Comparison of ENCODE assay signal across 12 mouse cellular contexts in the genomic region with DNA sequence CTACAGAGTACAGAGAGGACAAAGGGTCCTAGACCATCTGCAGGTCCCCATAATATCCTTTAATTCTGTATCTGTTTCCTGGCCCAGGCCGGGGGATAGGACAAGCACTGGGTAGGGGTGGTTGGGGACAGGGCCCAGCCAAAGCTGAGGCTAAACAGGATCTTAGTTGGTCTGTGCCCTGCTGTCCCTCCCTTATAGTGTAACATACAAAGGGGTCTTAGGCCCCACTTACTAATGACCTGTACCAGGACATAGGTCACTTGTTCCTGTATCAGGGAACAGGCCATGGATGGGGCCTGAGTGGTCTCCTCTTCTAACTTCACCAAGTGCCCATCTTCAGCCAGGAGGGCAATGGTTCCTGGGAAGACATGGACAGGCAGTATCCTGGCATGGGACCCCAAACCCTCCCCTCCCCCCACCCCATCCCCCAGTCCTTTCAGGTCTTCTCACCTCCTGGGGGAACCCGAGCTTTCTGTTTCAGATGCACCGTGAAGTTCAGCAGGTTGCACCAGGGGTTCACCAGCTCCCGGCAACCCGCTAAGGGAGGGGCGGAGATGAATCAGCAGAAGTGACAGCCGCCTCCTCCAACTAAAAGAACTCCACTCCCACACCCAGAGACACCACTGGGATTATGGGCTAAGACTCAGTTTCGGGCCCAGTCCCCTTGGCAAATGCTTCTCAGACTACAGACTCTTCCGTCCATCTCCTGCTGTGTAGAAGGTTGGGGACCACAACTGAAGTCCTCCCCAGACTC. TPM values are rescaled to one million over a fixed set of nuclear protein-coding genes. Genes with fewer than 3 reads are reported as not detected.
DNase-seq lines count a peak whose midpoint lies in the region; ATAC-seq lines count a peak whose summit lies in the region.
"Had no signal": no experiment of that assay in that cellular context is flagged by ENCODE, and none has a peak within 500 bp of the region (broad histone marks: within the 10 kb centered on the region; RNA-seq: fewer than 3 reads in every experiment).

No protein-coding gene starts in this region.

- H3K4me2 ChIP-seq in liver, embryonic 12.5 days, result peak overlapping the region; percentile 94
- H3K4me2 ChIP-seq: midbrain, embryonic 12.5 days had no signal

- 30% methylated on average over 9 of the region's 9 CpGs for WGBS in liver, embryonic 12.5 days (ENCODE audit: insufficient replicate concordance)

- peak overlapping the region; percentile 75 for H3K4me3 ChIP-seq in liver, embryonic 12.5 days
- H3K4me3 ChIP-seq: limb, embryonic 10.5 days; midbrain, embryonic 12.5 days had no signal

- peak overlapping the region; percentile 95 for H3K27ac ChIP-seq in liver, embryonic 12.5 days
- H3K27ac ChIP-seq: limb, embryonic 10.5 days; midbrain, embryonic 12.5 days; stomach, postnatal 0 days had no signal

- peaks cover 60% of the 10 kb centered on the region for H3K4me1 ChIP-seq in liver, embryonic 12.5 days

- H3K9me3 ChIP-seq in liver, embryonic 12.5 days (replicated peaks), result no peaks in the 10 kb centered on the region
- H3K9me3 ChIP-seq: limb, embryonic 10.5 days; midbrain, embryonic 12.5 days had no signal

- no peaks in the 10 kb centered on the region; the same call in 1 of the 2 replicates for H3K27me3 ChIP-seq in liver, embryonic 12.5 days (replicated peaks)

- peak; percentile 40 to 43 for DNase-seq in frontal cortex, postnatal 36 days (ENCODE audit: low spot score in 2 of 2)
- no peak for DNase-seq in frontal cortex, postnatal 10 days (ENCODE audit: low spot score in 2 of 2)
- DNase-seq in spleen, adult 12 weeks (ENCODE audit: low spot score), result peak; percentile 70
- no peak for DNase-seq in spleen, adult 18-20 months
- no peak for DNase-seq in cerebellum, adult 8-10 months
- no peak for DNase-seq in right cerebral cortex, postnatal 14 days
- no peak for DNase-seq in layer of hippocampus, adult 8-10 months (ENCODE audit: low spot score in 2 of 2)

- ATAC-seq in liver, embryonic 12.5 days, result peak; percentile 82

- peak overlapping the region; percentile 80 for H3K9ac ChIP-seq in liver, embryonic 12.5 days
- H3K9ac ChIP-seq: midbrain, embryonic 12.5 days had no signal

- H3K36me3 ChIP-seq in liver, embryonic 12.5 days, result peaks cover 15% of the 10 kb centered on the region
- H3K36me3 ChIP-seq: limb, embryonic 10.5 days; midbrain, embryonic 12.5 days had no signal

RNA-seq across cellular contexts. Expression of a gene that starts 0.8 kb away (rescaled TPM):
- polyA plus RNA-seq in liver, embryonic 12.5 days (2016; fragmentation: Nextera tagmentation; extraction: Ambion mirVana), result 18.9 and 19.6 TPM in 2 replicates
- under 1 TPM in 2 of 4 experiments, not detected in 2; 0.51 to 0.70 TPM for total RNA-seq in layer of hippocampus, adult 8-10 months (2022)
- total RNA-seq: hematopoietic stem cell, adult 5-6 weeks had no signal

RNA-seq across cellular contexts. Expression of a gene that starts 3.2 kb away (rescaled TPM):
- polyA plus RNA-seq in liver, embryonic 12.5 days (2016; fragmentation: Nextera tagmentation; extraction: Ambion mirVana), result 0.27 and 0.98 TPM in 2 replicates
- not detected for total RNA-seq in layer of hippocampus, adult 8-10 months (2022)
- total RNA-seq: hematopoietic stem cell, adult 5-6 weeks had no signal

RNA-seq across cellular contexts. Expression of a gene that starts 3.4 kb away (rescaled TPM):
- 5.7 and 6.0 TPM in 2 replicates for polyA plus RNA-seq in liver, embryonic 12.5 days (2016; fragmentation: Nextera tagmentation; extraction: Ambion mirVana)
- 1 to 10 TPM; 1.7 to 2.6 (median 1.8) TPM for total RNA-seq in layer of hippocampus, adult 8-10 months (2022)

RNA-seq across cellular contexts. Expression of a gene that starts 6.7 kb away (rescaled TPM):
- polyA plus RNA-seq in liver, embryonic 12.5 days (2016; fragmentation: Nextera tagmentation; extraction: Ambion mirVana), result 101 and 103 TPM in 2 replicates
- 100 to 1,000 TPM; 299 to 345 (median 314) TPM for total RNA-seq in layer of hippocampus, adult 8-10 months (2022)

RNA-seq across cellular contexts. Expression of a gene that starts 14.7 kb away (rescaled TPM):
- 0.06 and 0.07 TPM in 2 replicates for polyA plus RNA-seq in liver, embryonic 12.5 days (2016; fragmentation: Nextera tagmentation; extraction: Ambion mirVana)
- total RNA-seq in layer of hippocampus, adult 8-10 months (2022), result under 1 TPM in 2 of 4 experiments, not detected in 2; 0.17 to 0.20 TPM
- polyA plus RNA-seq: limb, embryonic 10.5 days; midbrain, embryonic 12.5 days; stomach, postnatal 0 days had no signal

Comparison
In these comparisons a context has a peak if more than half of its experiments do, and no peak if none do; other contexts are left out.
1. DNase-seq: peak in frontal cortex, postnatal 36 days (2 of 2) and spleen, adult 12 weeks (single experiment); none in frontal cortex, postnatal 10 days (0 of 2), spleen, adult 18-20 months (0 of 2), cerebellum, adult 8-10 months (single experiment), right cerebral cortex, postnatal 14 days (single experiment) and layer of hippocampus, adult 8-10 months (0 of 2).